Mouse (Mus musculus) embryonic fibroblast, embryonic 13.5 days (primary cell): ENCODE results near the gene Cckbr. TPM values are rescaled to one million over a fixed set of nuclear protein-coding genes. Genes with fewer than 3 reads are reported as not detected.
A peak's percentile ranks its signal among the peaks of the same experiment; 100 is the strongest.
"Not testable (repeated sequence)": the region's sequence is repeated elsewhere in the genome, so short reads cannot be mapped to it uniquely, and the experiment has no call there.

Source experiments
- H3K27ac ChIP-seq: 2 replicates; pipeline ENCODE4 v1.5.1; 2012; ENCODE audit warnings: low read length, control low read depth, inconsistent platforms; ENCODE audit not compliant: insufficient read depth
- H3K4me1 ChIP-seq: 2 replicates; pipeline ENCODE4 v1.6.1; 2011; ENCODE audit warnings: low read length; ENCODE audit not compliant: control insufficient read depth, insufficient read depth
- H3K4me3 ChIP-seq: 2 replicates; pipeline ENCODE4 v1.5.1; 2011; ENCODE audit warnings: mild to moderate bottlenecking, control low read depth, low read length; ENCODE audit not compliant: insufficient read depth
- CTCF ChIP-seq: IDR thresholded peaks from 2 replicates; pipeline ENCODE4 v1.5.1; 2011; ENCODE audit warnings: mild to moderate bottlenecking, control low read depth, low read length, moderate library complexity, borderline replicate concordance; ENCODE audit not compliant: insufficient read depth
- POLR2A ChIP-seq: IDR thresholded peaks from 2 replicates; pipeline ENCODE4 v1.6.1; 2011; ENCODE audit warnings: low read depth, mild to moderate bottlenecking, control low read depth, low read length, moderate library complexity
- polyA plus RNA-seq: library from polyadenylated mRNA; stranded (reverse); fragments of >200 nt; gene quantifications from 2 replicates; pipeline ENCODE4 v1.2.4, GENCODE M21; 2011; ENCODE audit warnings: low read depth; ENCODE audit not compliant: missing spikeins, insufficient read length

Gene Cckbr
- polyA plus RNA-seq, 1 experiment: not detected

GRCm38 (mm10) chr7:105404268-105404667 lies 21.3 kb upstream of the Cckbr start, which contains the start of gene Cnga4:
Gene Cnga4 (plus strand): TSS chr7:105404568.
- no peak within 1 kb of the TSS for H3K27ac ChIP-seq
- no peak for TF ChIP-seq CTCF
- TF ChIP-seq POLR2A: no peak
- no peak within 1 kb of the TSS for H3K4me3 ChIP-seq
- H3K4me1 ChIP-seq: no peaks in the 10 kb centered on the region

- no peak overlapping the region for H3K4me3 ChIP-seq
- H3K4me1 ChIP-seq: no peaks in the 10 kb centered on the region
- H3K27ac ChIP-seq: no peak overlapping the region
- no peak for TF ChIP-seq POLR2A
- no peak for TF ChIP-seq CTCF
Measured at GRCm38 (mm10) chr7:105406322-105406721, 19.2 kb upstream of the Cckbr start.

DNA sequence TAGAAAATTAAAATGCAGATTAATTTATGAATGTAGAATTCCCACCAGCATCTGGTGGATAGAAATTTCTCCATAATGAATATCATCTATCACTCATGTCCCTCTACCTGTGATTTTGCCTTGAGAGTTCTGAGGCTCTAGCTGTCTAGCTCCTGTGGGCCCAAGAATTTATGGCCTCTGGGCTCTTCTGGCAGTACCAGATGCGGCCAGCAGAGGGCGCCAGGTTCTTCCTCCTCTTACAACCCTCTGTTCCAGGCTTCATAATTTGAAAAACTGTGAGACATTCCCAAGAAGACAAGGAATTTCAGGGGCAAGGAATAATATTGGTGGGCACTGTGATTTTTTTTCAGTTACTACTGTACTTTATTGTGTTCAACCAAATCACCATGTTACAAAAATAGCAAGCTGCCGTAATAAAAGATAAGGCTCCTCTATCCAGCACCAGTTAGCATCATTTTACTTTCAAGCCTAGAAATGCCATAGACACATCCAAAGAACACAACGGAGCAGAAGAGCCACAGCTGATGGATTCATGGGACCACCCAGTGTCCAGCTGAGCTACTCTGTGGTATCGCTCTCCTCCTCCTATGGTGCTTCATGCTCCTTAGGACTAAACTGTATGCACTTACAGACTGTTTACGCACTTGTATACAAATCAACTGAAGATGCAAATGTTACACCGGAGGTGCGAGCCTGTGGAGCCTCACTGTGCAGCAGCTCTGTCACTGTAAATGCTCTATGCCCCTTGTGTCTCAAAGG lies 13.5 kb upstream of the Cckbr start:
- H3K4me3 ChIP-seq, H3K4me1 ChIP-seq, H3K27ac ChIP-seq: not testable (repeated sequence)
- peak; percentile 58 for TF ChIP-seq CTCF

GRCm38 (mm10) chr7:105414385-105414784 lies 11.1 kb upstream of the Cckbr start:
- no peak for TF ChIP-seq POLR2A
- TF ChIP-seq CTCF: no peak
- H3K27ac ChIP-seq: no peak overlapping the region
- H3K4me1 ChIP-seq: no peaks in the 10 kb centered on the region
- no peak overlapping the region for H3K4me3 ChIP-seq

- no peak for TF ChIP-seq POLR2A
- Histone ChIP-seq H3K27ac (no peak overlapping the region), H3K4me3 (no peak overlapping the region), H3K4me1 (0 out of 2 replicates have a peak, but pooled peaks cover 3% of the 10 kb centered on the region)
Measured at GRCm38 (mm10) chr7:105416529-105416928, 9.0 kb upstream of the Cckbr start.

GRCm38 (mm10) chr7:105418106-105418505 lies 7.4 kb upstream of the Cckbr start:
- no peak overlapping the region for H3K4me3 ChIP-seq
- H3K27ac ChIP-seq: no peak overlapping the region
- TF ChIP-seq CTCF (no peak), POLR2A (no peak)
- H3K4me1 ChIP-seq: 0 out of 2 replicates have a peak, but pooled peaks cover 3% of the 10 kb centered on the region

DNA sequence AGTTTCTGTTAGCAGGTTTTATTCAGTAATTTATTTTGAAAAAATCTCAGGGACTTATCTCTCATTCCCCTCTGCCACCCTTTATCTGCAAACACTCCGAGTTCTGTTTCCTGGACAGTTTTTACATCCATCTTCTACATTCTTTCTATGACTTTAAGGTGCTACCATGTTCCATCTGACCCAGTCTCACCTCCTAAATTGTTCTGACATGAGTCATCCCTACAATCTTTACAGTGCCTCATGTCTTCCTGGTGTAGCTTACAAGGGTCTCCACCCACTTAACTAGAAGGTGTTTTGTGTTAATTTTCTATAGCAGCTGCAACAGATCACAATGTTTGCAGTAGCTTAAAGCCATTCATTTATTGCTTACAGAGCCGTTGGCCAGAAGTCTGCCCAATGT lies 4.6 kb upstream of the Cckbr start:
- H3K4me1 ChIP-seq: 0 out of 2 replicates have a peak, but pooled peaks cover 3% of the 10 kb centered on the region
- TF ChIP-seq POLR2A: no peak
- TF ChIP-seq CTCF: no peak
- no peak overlapping the region for H3K27ac ChIP-seq
- H3K4me3 ChIP-seq: no peak overlapping the region

- 0 out of 2 replicates have a peak, but pooled peaks cover 3% of the 10 kb centered on the region for H3K4me1 ChIP-seq
- H3K4me3 ChIP-seq: no peak overlapping the region
- H3K27ac ChIP-seq: no peak overlapping the region
- no peak for TF ChIP-seq POLR2A
- TF ChIP-seq CTCF: no peak
Measured at GRCm38 (mm10) chr7:105424368-105424767, 1.2 kb upstream of the Cckbr start.

DNA sequence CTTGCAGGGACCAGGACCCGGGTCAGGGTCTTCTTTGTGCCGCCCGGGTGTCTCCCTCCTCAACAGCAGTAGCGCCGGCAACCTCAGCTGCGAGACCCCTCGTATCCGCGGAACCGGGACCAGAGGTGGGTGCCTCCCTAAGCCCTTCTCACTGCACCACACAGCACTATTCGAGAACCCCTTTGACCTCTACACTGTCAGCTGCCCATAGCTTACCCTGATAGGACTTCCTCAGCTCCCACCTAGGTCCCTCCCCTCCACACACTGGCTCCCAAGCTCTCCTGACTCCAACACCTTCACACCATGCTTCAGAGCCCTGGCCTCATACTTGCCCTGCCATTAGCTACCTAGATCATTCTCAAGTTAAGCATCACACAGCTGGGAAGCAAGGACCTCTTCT lies 520 bp downstream of the Cckbr start:
- no peak for TF ChIP-seq CTCF
- no peak for TF ChIP-seq POLR2A
- 0 out of 2 replicates have a peak, but pooled peaks cover 2% of the 10 kb centered on the region for H3K4me1 ChIP-seq
- no peak overlapping the region for H3K27ac ChIP-seq
- no peak overlapping the region for H3K4me3 ChIP-seq

DNA sequence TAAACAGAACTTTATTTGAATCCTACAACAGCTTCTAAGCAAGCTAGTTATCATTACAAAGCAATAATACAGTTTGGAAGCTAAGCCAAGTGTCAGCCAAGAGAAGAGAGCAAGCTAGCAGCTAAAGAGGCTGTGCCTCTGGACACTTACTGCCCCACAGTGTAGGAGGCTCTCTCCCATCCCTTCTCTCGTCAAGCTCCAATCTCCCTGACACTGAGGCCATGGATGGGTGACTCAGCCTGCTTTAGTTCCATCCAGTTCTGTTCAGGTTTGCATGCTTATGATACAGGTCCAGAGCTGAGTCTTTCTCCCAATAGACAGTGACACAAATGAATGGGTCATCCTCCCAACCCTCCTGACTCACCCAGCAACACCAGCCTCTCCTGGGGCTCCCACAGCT lies 6.5 kb downstream of the Cckbr start:
- TF ChIP-seq CTCF (no peak), POLR2A (no peak)
- no peaks in the 10 kb centered on the region for H3K4me1 ChIP-seq
- no peak overlapping the region for H3K4me3 ChIP-seq
- no peak overlapping the region for H3K27ac ChIP-seq
